Mouse (Mus musculus): ENCODE measurements around the gene Plxnd1.

Gene Plxnd1

GRCm38 (mm10) chr6:115994877-115995520 lies at the start of gene Plxnd1:
Gene Plxnd1 (minus strand): TSS chr6:115995005.
- DNase-seq = peak; percentile 97

GRCm38 (mm10) chr6:116044039-116044438 lies 49.2 kb upstream of the Plxnd1 start:
- no peak for DNase-seq

- no peak for DNase-seq
Observed at GRCm38 (mm10) chr6:116038222-116038621, 43.4 kb upstream of the Plxnd1 start.

GRCm38 (mm10) chr6:116037281-116037831 lies 42.6 kb upstream of the Plxnd1 start:
- DNase-seq = no peak

- no peak for DNase-seq
Observed at GRCm38 (mm10) chr6:116036555-116036954, 41.8 kb upstream of the Plxnd1 start.

- no peak for DNase-seq
Observed at GRCm38 (mm10) chr6:116031052-116031451, 36.2 kb upstream of the Plxnd1 start.

- no peak for DNase-seq
Observed at GRCm38 (mm10) chr6:116024666-116025065, 29.9 kb upstream of the Plxnd1 start.

GRCm38 (mm10) chr6:116021961-116022485 lies 27.2 kb upstream of the Plxnd1 start:
- DNase-seq = no peak

- DNase-seq = no peak
Observed at GRCm38 (mm10) chr6:116015902-116016301, 21.1 kb upstream of the Plxnd1 start.

GRCm38 (mm10) chr6:116014111-116014510 lies 19.3 kb upstream of the Plxnd1 start:
- no peak for DNase-seq

GRCm38 (mm10) chr6:116013687-116014086 lies 18.9 kb upstream of the Plxnd1 start:
- DNase-seq = no peak

- peak; percentile 78 for DNase-seq
Observed at GRCm38 (mm10) chr6:116010541-116010940, 15.7 kb upstream of the Plxnd1 start.

- no peak for DNase-seq
Observed at GRCm38 (mm10) chr6:116009426-116009825, 14.6 kb upstream of the Plxnd1 start.

GRCm38 (mm10) chr6:116007561-116008173 lies 12.9 kb upstream of the Plxnd1 start:
- DNase-seq = peak; percentile 78

GRCm38 (mm10) chr6:116006731-116007130 lies 11.9 kb upstream of the Plxnd1 start:
- no peak for DNase-seq

GRCm38 (mm10) chr6:116005959-116006288 lies 11.1 kb upstream of the Plxnd1 start:
- DNase-seq = no peak

GRCm38 (mm10) chr6:116005275-116005958 lies 10.6 kb upstream of the Plxnd1 start:
- DNase-seq = no peak

- DNase-seq = no peak
Observed at GRCm38 (mm10) chr6:116004716-116005115, 9.9 kb upstream of the Plxnd1 start.

GRCm38 (mm10) chr6:116004069-116004468 lies 9.3 kb upstream of the Plxnd1 start:
- DNase-seq = no peak

GRCm38 (mm10) chr6:116003516-116003915 lies 8.7 kb upstream of the Plxnd1 start:
- no peak for DNase-seq

- no peak for DNase-seq
Observed at GRCm38 (mm10) chr6:116002311-116003104, 7.7 kb upstream of the Plxnd1 start.

- no peak for DNase-seq
Observed at GRCm38 (mm10) chr6:116000851-116001250, 6.0 kb upstream of the Plxnd1 start.

GRCm38 (mm10) chr6:115999227-115999626 lies 4.4 kb upstream of the Plxnd1 start:
- no peak for DNase-seq
